Mouse (Mus musculus) E14TG2a.4 (cell line): ENCODE measurements around the gene Scfd2.

Experiments used
- H3K27me3 ChIP-seq: 2 replicates; pipeline ENCODE4 v1.6.1; 2014; ENCODE audit warnings: low read length, control low read depth; ENCODE audit not compliant: insufficient read depth
- H3K36me3 ChIP-seq: 2 replicates; pipeline ENCODE4 v1.6.1; 2014; ENCODE audit warnings: low read length, control low read depth; ENCODE audit not compliant: insufficient read depth
- H3K4me1 ChIP-seq: replicated peaks from 2 replicates; pipeline ENCODE4 v1.6.1; 2014; ENCODE audit warnings: low read depth, low read length, control low read depth
- H3K4me3 ChIP-seq: replicated peaks from 2 replicates; pipeline ENCODE4 v1.5.1; 2014; ENCODE audit warnings: mild to moderate bottlenecking, low read length
- H3K9me3 ChIP-seq: 2 replicates; pipeline ENCODE4 v1.6.1; 2014; ENCODE audit warnings: low read length, control low read depth
- CTCF ChIP-seq: conservative IDR thresholded peaks from 2 replicates; pipeline ENCODE4 v1.5.1; 2014; ENCODE audit warnings: low read length
- NANOG ChIP-seq: IDR thresholded peaks from 2 replicates; pipeline ENCODE4 v1.6.1; 2014; ENCODE audit warnings: borderline replicate concordance, low read length, mixed read lengths
- POU5F1 ChIP-seq: IDR thresholded peaks from 2 replicates; pipeline ENCODE4 v1.6.1; 2014; ENCODE audit warnings: low read length, borderline replicate concordance

The Scfd2 gene

GRCm38 (mm10) chr5:74162013-74162412 lies 369.5 kb downstream of the Scfd2 start:
- Histone ChIP-seq H3K9me3 (no peaks in the 10 kb centered on the region; the same call in 1 of the 2 replicates), H3K27me3 (peaks cover 11% of the 10 kb centered on the region; the same call in 1 of the 2 replicates), H3K4me1 (peaks cover 12% of the 10 kb centered on the region), H3K36me3 (no peaks in the 10 kb centered on the region), H3K4me3 (peak overlapping the region; percentile 57)
- TF ChIP-seq CTCF (no peak), NANOG (no peak), POU5F1 (no peak)

GRCm38 (mm10) chr5:74161297-74161926 lies 370.1 kb downstream of the Scfd2 start:
- Histone ChIP-seq H3K4me1 (peaks cover 12% of the 10 kb centered on the region), H3K4me3 (peak overlapping the region; percentile 57), H3K27me3 (peaks cover 11% of the 10 kb centered on the region; the same call in 1 of the 2 replicates), H3K9me3 (no peaks in the 10 kb centered on the region; the same call in 1 of the 2 replicates), H3K36me3 (no peaks in the 10 kb centered on the region)
- TF ChIP-seq NANOG (no peak), POU5F1 (no peak)

DNA sequence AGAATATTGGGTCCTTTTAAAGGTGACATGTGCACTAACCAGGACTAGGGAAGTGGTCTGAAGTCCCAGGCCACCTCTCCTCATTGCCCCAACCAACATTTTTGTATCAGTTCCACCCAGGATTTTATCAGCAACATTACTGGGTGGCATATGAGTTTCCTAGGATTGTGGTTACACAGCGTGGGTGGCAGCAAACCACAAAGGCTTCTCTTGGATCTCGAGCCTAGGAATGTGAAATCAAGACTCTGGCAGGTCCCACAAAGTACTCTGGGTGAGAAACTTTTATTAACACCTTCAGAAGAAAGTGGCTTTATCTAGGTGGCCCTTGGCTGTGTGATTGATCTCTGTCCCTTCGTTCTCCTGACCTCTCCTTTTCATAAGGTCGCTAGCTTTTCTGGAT lies 371.2 kb downstream of the Scfd2 start:
- H3K36me3 ChIP-seq = no peaks in the 10 kb centered on the region
- TF ChIP-seq NANOG (no peak), POU5F1 (no peak), CTCF (no peak)
- no peak overlapping the region for H3K4me3 ChIP-seq
- peaks cover 11% of the 10 kb centered on the region; the same call in 1 of the 2 replicates for H3K27me3 ChIP-seq
- H3K9me3 ChIP-seq = no peaks in the 10 kb centered on the region; the same call in 1 of the 2 replicates
- peaks cover 12% of the 10 kb centered on the region for H3K4me1 ChIP-seq

DNA sequence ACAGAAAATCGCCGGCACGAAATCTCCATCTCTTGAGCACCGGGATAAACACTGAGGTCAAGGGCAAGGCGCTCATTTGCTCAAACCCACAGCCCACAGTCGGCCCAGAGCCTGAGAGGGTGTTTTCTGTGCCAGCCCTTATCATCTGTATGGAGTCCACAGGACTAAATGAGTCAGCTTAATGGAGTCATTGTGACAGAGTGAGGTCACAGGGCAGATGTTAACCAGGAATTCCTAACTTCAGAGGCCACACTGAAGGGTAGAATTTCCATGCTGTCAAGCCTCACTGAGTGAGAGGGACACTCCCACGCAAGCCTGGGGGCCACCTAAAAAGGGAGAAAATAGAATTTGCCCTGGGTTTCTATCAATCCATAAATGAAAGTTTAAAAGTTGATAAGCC lies 371.7 kb downstream of the Scfd2 start:
- H3K36me3 ChIP-seq = no peaks in the 10 kb centered on the region
- no peaks in the 10 kb centered on the region; the same call in 1 of the 2 replicates for H3K9me3 ChIP-seq
- H3K4me1 ChIP-seq = peaks cover 12% of the 10 kb centered on the region
- H3K4me3 ChIP-seq = no peak overlapping the region
- TF ChIP-seq POU5F1 = no peak
- TF ChIP-seq NANOG = no peak
- no peak for TF ChIP-seq CTCF
- peaks cover 11% of the 10 kb centered on the region; the same call in 1 of the 2 replicates for H3K27me3 ChIP-seq

GRCm38 (mm10) chr5:74158929-74159632 lies 372.5 kb downstream of the Scfd2 start:
- H3K36me3 ChIP-seq = no peaks in the 10 kb centered on the region
- TF ChIP-seq NANOG (no peak), CTCF (no peak), POU5F1 (no peak)
- H3K9me3 ChIP-seq = no peaks in the 10 kb centered on the region; the same call in 1 of the 2 replicates
- H3K4me3 ChIP-seq = no peak overlapping the region
- peaks cover 12% of the 10 kb centered on the region for H3K4me1 ChIP-seq
- H3K27me3 ChIP-seq = peaks cover 6% of the 10 kb centered on the region; the same call in 1 of the 2 replicates

DNA sequence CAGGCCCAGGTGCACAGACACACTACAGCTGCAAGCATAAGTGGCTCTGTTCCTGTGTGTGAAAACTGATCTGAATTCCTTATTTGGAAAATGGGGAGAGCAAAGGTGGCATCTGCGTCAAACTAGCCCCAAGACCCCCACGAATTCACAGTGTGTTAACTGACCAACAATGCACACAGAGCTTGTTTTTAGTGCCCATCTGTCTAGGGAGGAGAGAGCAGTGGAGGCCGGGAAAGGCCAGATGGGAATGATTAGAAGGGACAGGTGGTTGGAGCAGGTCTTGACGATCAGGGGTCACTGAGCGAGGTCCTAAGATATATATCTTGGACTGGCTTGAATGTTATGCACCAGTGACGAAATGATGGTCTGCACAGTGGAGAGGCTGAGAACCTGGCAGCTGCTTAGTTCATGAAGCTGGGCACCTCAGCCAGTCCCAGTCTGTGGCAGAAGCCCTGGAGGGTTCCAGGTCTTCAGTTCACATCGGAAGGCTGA lies 375.7 kb downstream of the Scfd2 start:
- TF ChIP-seq POU5F1 = no peak
- no peak for TF ChIP-seq CTCF
- no peak for TF ChIP-seq NANOG
- Histone ChIP-seq H3K27me3 (no peaks in the 10 kb centered on the region), H3K9me3 (no peaks in the 10 kb centered on the region; the same call in 1 of the 2 replicates), H3K4me1 (peaks cover 3% of the 10 kb centered on the region), H3K36me3 (no peaks in the 10 kb centered on the region), H3K4me3 (no peak overlapping the region)
